Mouse (Mus musculus) forebrain, embryonic 12.5 days (tissue): ENCODE measurements at regions not wholly inside any gene's neighbourhood (a gene's known extent, or its start where the extent isn't known, plus 50 kb on each side); places are given as distances from the start of the nearest gene placed in this dataset.

Experiments
- ATAC-seq: fragments of 200-750 bp; cut with Nextera tagmentation; 2 replicates; pipeline ENCODE4 v1.8.0; 2017; ENCODE audit warnings: moderate TSS enrichment; ENCODE audit not compliant: low FRiP score
- H3K27ac ChIP-seq: fragments of 300-500 bp; sonication (generic); 2 replicates; pipeline ENCODE4 v1.5.1; 2016; ENCODE audit warnings: mild to moderate bottlenecking
- H3K27me3 ChIP-seq: fragments of 300-500 bp; sonication (generic); 2 replicates; pipeline ENCODE4 v1.6.1; 2016; ENCODE audit warnings: mild to moderate bottlenecking
- H3K36me3 ChIP-seq: fragments of 300-500 bp; sonication (generic); replicated peaks from 2 replicates; pipeline ENCODE4 v1.6.1; 2016; ENCODE audit warnings: mild to moderate bottlenecking
- H3K4me1 ChIP-seq: fragments of 300-500 bp; sonication (generic); 2 replicates; pipeline ENCODE4 v1.6.1; 2016
- H3K4me2 ChIP-seq: fragments of 300-500 bp; sonication (generic); 2 replicates; pipeline ENCODE4 v1.6.1; 2016; ENCODE audit warnings: mild to moderate bottlenecking, moderate library complexity
- H3K4me3 ChIP-seq: fragments of 300-500 bp; sonication (generic); replicated peaks from 2 replicates; pipeline ENCODE4 v1.5.1; 2016; ENCODE audit warnings: mild to moderate bottlenecking
- H3K9ac ChIP-seq: fragments of 300-500 bp; sonication (generic); 2 replicates; pipeline ENCODE4 v1.6.1; 2016; ENCODE audit warnings: mild to moderate bottlenecking
- H3K9me3 ChIP-seq: fragments of 300-500 bp; sonication (generic); 2 replicates; pipeline ENCODE4 v1.6.1; 2016
- WGBS: fragments of 180-500 bp; shearing (Covaris S2); methylation state at CpG from one replicate; pipeline ENCODE4 v1.1.7; 2016; 5-methylcytosine and 5-hydroxymethylcytosine counted together

DNA sequence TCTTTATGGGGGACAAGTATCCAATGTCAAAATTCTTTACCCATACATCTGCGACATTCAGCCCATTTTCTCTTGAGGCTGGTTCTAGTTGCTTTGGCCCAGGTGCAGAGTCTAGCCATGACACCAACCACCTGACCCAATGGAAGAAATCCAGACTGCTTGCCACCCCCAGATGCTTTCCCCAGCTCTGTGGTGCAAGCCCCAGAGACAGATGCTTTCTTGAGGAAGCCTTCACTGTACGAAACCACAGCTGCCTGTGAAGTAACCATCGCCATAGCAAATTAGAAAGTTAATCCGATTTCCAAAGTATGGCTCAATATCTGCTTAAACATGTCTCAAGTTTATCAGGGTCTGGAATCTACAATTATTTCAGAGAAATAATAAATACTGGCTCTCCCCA, 138.5 kb downstream of the Arrdc4 start:
- H3K9ac ChIP-seq = no peak overlapping the region
- no peak overlapping the region for H3K4me2 ChIP-seq
- ATAC-seq = no peak
- no peaks in the 10 kb centered on the region for H3K9me3 ChIP-seq
- H3K27ac ChIP-seq = no peak overlapping the region
- H3K4me3 ChIP-seq = no peak overlapping the region
- H3K36me3 ChIP-seq = no peaks in the 10 kb centered on the region
- H3K27me3 ChIP-seq = no peaks in the 10 kb centered on the region
- 92% methylated on average over 4 of the region's 4 CpGs for WGBS
- peaks cover 3% of the 10 kb centered on the region; the same call in 1 of the 2 replicates for H3K4me1 ChIP-seq

DNA sequence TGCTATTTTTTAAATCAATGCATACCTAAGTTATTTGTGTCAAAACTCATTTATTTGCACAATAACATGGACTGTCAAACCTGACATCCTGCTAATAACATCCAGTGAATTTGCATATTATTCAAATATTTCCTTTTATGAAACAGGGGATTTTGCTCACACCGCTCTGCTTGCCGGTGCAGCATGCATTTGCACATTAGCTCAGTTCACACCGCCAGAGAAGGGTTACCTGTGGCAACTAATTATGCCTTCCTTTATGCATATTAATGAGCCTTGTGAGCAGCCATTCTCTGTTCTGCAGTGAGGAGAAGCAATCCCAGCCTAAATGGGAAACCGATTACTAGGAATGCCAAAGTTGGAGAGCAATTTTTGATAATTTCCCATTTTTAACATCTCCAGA, 141.9 kb downstream of the Arrdc4 start:
- H3K27ac ChIP-seq = no peak overlapping the region
- peaks cover 3% of the 10 kb centered on the region; the same call in 1 of the 2 replicates for H3K4me1 ChIP-seq
- no peaks in the 10 kb centered on the region for H3K36me3 ChIP-seq
- H3K4me3 ChIP-seq = no peak overlapping the region
- 41% methylated on average over 4 of the region's 4 CpGs for WGBS
- no peak overlapping the region for H3K9ac ChIP-seq
- no peaks in the 10 kb centered on the region for H3K27me3 ChIP-seq
- ATAC-seq = peak; percentile 61; the same call in 1 of the 2 replicates
- H3K9me3 ChIP-seq = no peaks in the 10 kb centered on the region
- no peak overlapping the region for H3K4me2 ChIP-seq

DNA sequence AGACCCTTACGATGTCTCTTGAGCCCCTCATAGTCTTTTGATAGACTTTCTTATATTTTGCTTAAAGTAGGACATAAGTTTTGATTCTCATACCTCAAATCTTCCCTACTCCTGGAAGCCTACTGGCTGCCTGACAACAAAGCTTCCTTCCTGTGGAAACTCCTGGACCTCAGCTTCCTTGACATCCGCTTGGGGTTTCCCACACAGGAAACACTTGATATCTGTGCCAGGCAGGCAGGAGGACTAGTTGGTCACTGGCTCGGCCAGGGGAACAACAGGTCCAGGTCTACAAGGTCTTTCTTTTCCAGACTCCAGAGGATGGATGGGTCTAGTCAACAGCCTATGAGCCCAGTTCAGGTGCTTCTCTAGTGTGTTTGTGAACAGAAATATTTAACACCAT, 142.8 kb downstream of the Arrdc4 start:
- H3K27me3 ChIP-seq = no peaks in the 10 kb centered on the region
- no peak for ATAC-seq
- no peak overlapping the region for H3K4me2 ChIP-seq
- H3K27ac ChIP-seq = peak overlapping the region; percentile 9; the same call in 1 of the 2 replicates
- H3K9me3 ChIP-seq = no peaks in the 10 kb centered on the region
- no peak overlapping the region for H3K9ac ChIP-seq
- WGBS = 93% methylated on average over 3 of the region's 3 CpGs
- H3K36me3 ChIP-seq = no peaks in the 10 kb centered on the region
- H3K4me1 ChIP-seq = peaks cover 3% of the 10 kb centered on the region; the same call in 1 of the 2 replicates
- no peak overlapping the region for H3K4me3 ChIP-seq

DNA sequence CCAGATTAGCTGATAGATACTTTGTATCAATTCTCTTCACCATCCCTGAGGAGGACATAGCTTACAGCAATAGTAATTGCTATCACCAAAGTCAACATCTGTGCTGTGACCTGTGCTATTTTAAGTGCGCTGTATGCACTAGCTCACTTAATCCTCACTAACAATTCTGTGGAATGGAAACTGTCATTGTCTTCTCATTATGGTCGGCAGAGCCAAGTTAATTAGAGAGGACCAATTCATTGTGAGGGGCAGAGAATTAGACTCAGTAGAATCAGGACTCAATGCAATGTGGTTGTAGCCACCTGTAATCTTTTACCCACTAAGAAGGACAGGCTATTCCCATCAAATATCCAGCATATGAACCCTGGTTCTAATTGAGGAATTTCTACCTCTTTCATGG, 145.3 kb downstream of the Arrdc4 start:
- no peak overlapping the region for H3K4me2 ChIP-seq
- WGBS = 34% methylated on average over 2 of the region's 2 CpGs
- no peaks in the 10 kb centered on the region for H3K9me3 ChIP-seq
- H3K36me3 ChIP-seq = no peaks in the 10 kb centered on the region
- no peak for ATAC-seq
- H3K4me1 ChIP-seq = peaks cover 3% of the 10 kb centered on the region; the same call in 1 of the 2 replicates
- H3K27me3 ChIP-seq = no peaks in the 10 kb centered on the region
- H3K27ac ChIP-seq = no peak overlapping the region
- H3K4me3 ChIP-seq = no peak overlapping the region
- no peak overlapping the region for H3K9ac ChIP-seq

DNA sequence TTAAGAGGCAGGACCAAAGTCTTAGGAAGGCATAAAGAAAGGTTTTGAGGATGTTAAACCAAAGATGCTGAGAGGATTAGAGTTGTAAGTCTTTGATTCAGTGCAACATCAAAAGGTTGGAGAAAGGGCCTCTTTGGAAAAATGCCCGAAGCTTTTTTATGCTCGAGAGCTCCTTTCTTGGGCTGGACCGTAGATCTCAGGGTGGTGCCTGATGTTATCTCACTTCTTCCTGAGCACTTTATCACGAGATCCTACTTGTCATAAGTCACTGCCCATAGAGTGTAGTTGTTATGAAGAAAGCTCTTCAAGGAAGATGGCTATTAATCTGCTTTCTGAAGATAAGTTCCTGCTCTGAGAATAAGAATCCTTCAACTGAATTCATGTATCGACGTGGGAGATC, 147.0 kb downstream of the Arrdc4 start:
- Histone ChIP-seq H3K36me3 (no peaks in the 10 kb centered on the region), H3K9ac (no peak overlapping the region), H3K27me3 (no peaks in the 10 kb centered on the region), H3K9me3 (no peaks in the 10 kb centered on the region), H3K4me3 (no peak overlapping the region), H3K27ac (no peak overlapping the region), H3K4me1 (no peaks in the 10 kb centered on the region), H3K4me2 (no peak overlapping the region)
- WGBS = 46% methylated on average over 6 of the region's 6 CpGs
- no peak for ATAC-seq

DNA sequence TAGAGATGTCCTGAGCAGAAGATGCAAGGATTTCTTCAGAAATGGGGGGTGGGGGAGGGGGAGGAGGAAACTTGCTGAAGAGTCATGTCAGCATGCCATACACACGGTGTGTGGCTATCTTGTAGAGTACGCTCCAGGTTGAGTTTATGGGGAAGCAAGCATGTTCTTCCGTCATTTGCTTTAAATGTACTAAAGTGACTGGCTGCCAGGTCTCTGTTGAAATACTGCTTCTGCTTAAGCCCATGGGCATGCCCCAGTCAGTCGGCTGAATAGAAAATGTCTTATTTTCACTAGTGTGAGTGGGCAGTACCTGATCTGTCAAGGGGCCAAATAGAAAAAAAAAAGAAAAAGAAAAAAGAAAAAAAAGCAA, 155.0 kb downstream of the Arrdc4 start:
- H3K27me3 ChIP-seq = peaks cover 3% of the 10 kb centered on the region; the same call in 1 of the 2 replicates
- WGBS = 82% methylated on average over 4 of the region's 4 CpGs
- ATAC-seq = no peak

DNA sequence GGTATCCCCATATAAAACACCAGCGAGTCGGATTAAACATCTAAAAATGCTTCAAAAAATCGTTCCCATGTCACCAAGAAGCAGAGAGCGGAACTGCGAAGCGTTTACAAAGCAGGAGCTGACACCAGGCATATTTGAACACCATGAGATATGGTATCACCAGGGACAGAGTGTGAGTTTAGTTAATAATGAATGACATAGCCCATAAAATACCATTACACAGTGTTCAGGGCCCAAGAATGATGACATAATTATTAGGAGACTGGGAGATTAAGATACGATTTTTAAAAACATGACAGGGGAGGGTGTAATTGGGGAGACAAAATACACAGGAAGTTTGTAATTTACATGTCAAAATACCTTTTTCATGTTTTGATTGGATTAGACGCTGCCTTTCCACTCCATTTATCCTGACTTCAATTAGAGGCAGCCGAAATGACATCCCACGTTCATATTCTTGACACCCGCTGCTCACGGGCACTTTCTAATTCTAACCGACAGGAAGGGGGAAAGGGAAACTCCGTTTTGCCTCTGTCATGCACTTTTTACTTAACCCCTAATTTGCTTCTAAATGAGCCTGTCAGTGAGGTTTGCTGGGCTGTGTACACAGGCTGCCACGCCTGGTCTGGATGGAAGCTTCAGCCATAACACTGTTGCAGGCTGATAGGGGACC, 155.6 kb downstream of the Arrdc4 start:
- no peak overlapping the region for H3K4me3 ChIP-seq
- H3K27ac ChIP-seq = no peak overlapping the region
- H3K4me2 ChIP-seq = no peak overlapping the region
- H3K9me3 ChIP-seq = no peaks in the 10 kb centered on the region
- no peaks in the 10 kb centered on the region for H3K36me3 ChIP-seq
- WGBS = 43% methylated on average over 15 of the region's 15 CpGs
- H3K9ac ChIP-seq = no peak overlapping the region
- H3K27me3 ChIP-seq = peaks cover 3% of the 10 kb centered on the region; the same call in 1 of the 2 replicates
- peaks cover 13% of the 10 kb centered on the region for H3K4me1 ChIP-seq
- no peak for ATAC-seq

More for the DNA sequence above, 155.0 kb downstream of the Arrdc4 start:
- no peaks in the 10 kb centered on the region for H3K36me3 ChIP-seq
- H3K4me2 ChIP-seq = no peak overlapping the region
- peaks cover 13% of the 10 kb centered on the region for H3K4me1 ChIP-seq
- no peaks in the 10 kb centered on the region for H3K9me3 ChIP-seq
- H3K9ac ChIP-seq = no peak overlapping the region
- H3K27ac ChIP-seq = no peak overlapping the region
- no peak overlapping the region for H3K4me3 ChIP-seq

DNA sequence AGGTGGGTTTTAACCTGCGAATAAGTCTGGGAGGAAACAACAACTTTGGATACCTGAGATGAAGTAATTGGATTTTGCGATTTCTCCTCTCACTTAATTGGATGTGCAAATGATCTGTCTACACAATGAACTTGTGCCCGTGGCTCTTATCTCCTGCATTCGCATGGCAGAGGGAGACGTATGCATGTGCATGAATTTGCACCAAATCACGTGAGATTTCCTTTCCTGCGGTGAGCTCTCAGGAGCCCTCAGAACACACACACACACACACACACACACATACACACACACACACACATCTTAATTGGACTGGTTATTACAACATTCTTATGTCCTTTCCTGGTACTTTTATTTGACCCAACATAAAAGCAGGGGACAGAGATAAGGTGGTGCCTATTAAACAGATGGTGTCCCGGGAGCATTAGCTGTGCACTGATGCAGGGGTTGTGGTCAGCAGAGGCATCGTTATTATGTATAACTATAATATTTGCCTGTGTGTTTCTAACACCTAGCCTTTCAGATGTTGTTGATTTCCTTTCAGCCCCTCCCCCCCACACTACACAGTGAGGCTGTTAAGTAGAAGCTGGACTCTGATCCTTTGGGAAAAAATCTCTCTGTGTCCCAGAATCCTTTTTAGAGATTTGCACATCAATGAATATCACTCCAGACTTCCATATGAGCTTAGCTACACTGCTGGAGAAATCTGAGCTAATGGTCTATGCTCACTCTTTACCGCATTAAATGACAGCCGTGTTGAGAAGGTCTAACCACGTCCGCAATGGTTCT, 166.3 kb downstream of the Arrdc4 start:
- Histone ChIP-seq H3K9ac (no peak overlapping the region), H3K4me1 (peaks cover 7% of the 10 kb centered on the region; the same call in 1 of the 2 replicates), H3K9me3 (no peaks in the 10 kb centered on the region), H3K4me2 (no peak overlapping the region), H3K27me3 (peaks cover 17% of the 10 kb centered on the region), H3K4me3 (no peak overlapping the region), H3K36me3 (no peaks in the 10 kb centered on the region), H3K27ac (no peak overlapping the region)
- WGBS = 77% methylated on average over 13 of the region's 13 CpGs
- ATAC-seq = peak; percentile 55; the same call in 1 of the 2 replicates

DNA sequence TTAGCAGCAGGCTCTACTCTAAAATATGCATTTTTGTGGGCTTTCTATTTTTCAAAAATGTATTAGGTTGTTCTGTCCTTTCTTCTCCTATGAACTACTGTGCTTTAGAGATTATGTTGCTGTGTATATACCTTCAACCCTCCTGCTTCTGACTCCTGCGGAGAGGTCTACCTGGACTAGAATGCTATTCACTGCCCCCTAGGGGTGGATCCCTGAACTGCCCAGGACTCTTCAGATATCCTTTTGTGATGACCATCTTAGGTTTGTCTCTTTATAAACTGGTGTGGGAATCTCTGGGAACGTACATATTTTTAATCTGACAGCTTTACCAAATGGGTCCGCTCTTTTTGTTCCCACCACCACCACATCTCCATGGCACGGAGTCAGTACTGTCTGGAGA, 168.4 kb downstream of the Arrdc4 start:
- Histone ChIP-seq H3K9ac (no peak overlapping the region), H3K9me3 (no peaks in the 10 kb centered on the region), H3K36me3 (no peaks in the 10 kb centered on the region), H3K4me1 (peaks cover 7% of the 10 kb centered on the region; the same call in 1 of the 2 replicates), H3K4me3 (no peak overlapping the region), H3K4me2 (no peak overlapping the region), H3K27me3 (peaks cover 19% of the 10 kb centered on the region), H3K27ac (no peak overlapping the region)
- ATAC-seq = no peak
- WGBS = 45% methylated on average over 4 of the region's 4 CpGs

DNA sequence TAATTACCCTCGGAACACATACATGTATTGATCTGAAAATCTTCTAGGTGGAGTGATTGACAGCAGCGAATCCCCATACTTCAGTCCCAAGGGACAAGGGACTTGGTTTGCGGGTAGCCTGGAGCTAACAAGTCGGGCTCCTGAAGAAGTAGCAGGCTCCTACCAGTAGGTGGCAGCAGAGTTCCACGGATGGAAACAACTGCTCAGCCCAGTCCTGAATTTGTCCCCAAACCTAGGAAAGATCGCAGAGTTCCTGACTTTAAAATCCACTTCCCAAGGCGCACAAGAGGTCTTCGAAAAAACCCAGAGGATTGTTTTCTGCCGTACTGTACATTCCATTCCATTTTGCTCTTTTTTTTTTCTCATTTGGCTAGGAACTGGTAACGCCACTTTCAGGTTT, 169.4 kb downstream of the Arrdc4 start:
- Histone ChIP-seq H3K36me3 (no peaks in the 10 kb centered on the region), H3K27ac (no peak overlapping the region), H3K9me3 (no peaks in the 10 kb centered on the region), H3K4me2 (peak overlapping the region; percentile 38), H3K27me3 (peaks cover 19% of the 10 kb centered on the region), H3K4me3 (no peak overlapping the region), H3K9ac (no peak overlapping the region), H3K4me1 (peaks cover 7% of the 10 kb centered on the region; the same call in 1 of the 2 replicates)
- WGBS = 13% methylated on average over 10 of the region's 10 CpGs
- ATAC-seq = peak; percentile 84

DNA sequence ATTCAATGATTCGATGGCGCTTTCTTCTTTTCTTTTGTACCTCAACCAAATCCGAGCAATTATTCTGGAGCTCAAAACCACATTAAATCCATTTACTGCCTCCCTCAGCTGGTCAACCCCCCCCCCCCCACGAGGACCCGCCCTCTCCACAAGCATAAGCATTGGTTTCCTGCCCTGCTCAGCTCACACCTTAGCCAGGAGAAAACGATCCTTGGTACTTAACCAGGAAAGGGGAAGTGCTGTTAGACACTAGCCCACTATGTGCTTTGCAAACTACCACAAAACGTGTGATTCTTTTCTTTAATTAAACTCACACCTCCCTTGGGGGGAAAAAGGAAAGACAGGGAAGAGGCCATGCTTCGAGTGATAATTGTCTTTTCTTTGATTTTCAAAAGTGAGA, 169.8 kb downstream of the Arrdc4 start:
- Histone ChIP-seq H3K36me3 (no peaks in the 10 kb centered on the region), H3K4me1 (peaks cover 7% of the 10 kb centered on the region; the same call in 1 of the 2 replicates), H3K9ac (no peak overlapping the region), H3K27me3 (peaks cover 19% of the 10 kb centered on the region), H3K9me3 (no peaks in the 10 kb centered on the region), H3K4me2 (no peak overlapping the region), H3K27ac (no peak overlapping the region), H3K4me3 (no peak overlapping the region)
- no peak for ATAC-seq
- WGBS = 57% methylated on average over 8 of the region's 8 CpGs

DNA sequence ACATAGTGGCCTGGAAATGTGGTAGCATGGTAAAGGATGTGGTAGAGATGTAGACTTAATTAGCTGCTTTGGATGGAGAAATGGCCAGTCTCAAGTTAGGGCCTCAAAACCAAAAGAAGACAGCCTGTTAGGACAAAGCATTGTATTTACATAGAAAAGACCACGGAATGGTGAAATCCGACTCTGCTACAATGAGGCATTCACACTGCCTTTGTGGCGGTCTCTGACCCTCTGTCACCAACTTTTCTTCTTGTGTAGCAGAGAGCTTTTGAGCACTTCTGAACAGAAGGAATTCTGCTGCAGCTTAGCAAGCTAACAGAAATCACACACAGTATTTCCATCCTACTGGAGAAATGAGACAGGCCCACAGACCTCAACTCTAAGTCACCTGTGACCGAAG, 177.7 kb downstream of the Arrdc4 start:
- H3K27me3 ChIP-seq = no peaks in the 10 kb centered on the region
- no peak for ATAC-seq
- 24% methylated on average over 4 of the region's 4 CpGs for WGBS

More for the DNA sequence above, 177.7 kb downstream of the Arrdc4 start:
- H3K9ac ChIP-seq = no peak overlapping the region
- H3K4me3 ChIP-seq = no peak overlapping the region
- H3K27ac ChIP-seq = no peak overlapping the region
- H3K9me3 ChIP-seq = no peaks in the 10 kb centered on the region
- peaks cover 17% of the 10 kb centered on the region for H3K4me1 ChIP-seq
- H3K36me3 ChIP-seq = no peaks in the 10 kb centered on the region
- H3K4me2 ChIP-seq = no peak overlapping the region
